Mouse (Mus musculus) fibroblast of lung, adult 2 months (primary cell): ENCODE results near the gene Hist1h1e.
A peak's percentile ranks its signal among the peaks of the same experiment; 100 is the strongest.
"Not testable (repeated sequence)": the region's sequence is repeated elsewhere in the genome, so short reads cannot be mapped to it uniquely, and the experiment has no call there.

Experiments used
- DNase-seq: peaks from one replicate; pipeline ENCODE4 v3.0.0-alpha.2; 2011; ENCODE audit warnings: low read depth

Hist1h1e gene

GRCm38 (mm10) chr13:23591886-23592285 lies 30.5 kb downstream of the Hist1h1e start:
- not testable (repeated sequence) for DNase-seq

GRCm38 (mm10) chr13:23591206-23591605 lies 31.2 kb downstream of the Hist1h1e start:
- DNase-seq, result no peak

- no peak for DNase-seq
These were observed 35.5 kb downstream of the Hist1h1e start for GRCm38 (mm10) chr13:23586940-23587225.

- DNase-seq, result no peak
These were observed 36.0 kb downstream of the Hist1h1e start for GRCm38 (mm10) chr13:23586099-23586939.

GRCm38 (mm10) chr13:23585442-23586098 lies 36.8 kb downstream of the Hist1h1e start:
- peak; percentile 90 for DNase-seq

- DNase-seq, result no peak
These were observed 37.3 kb downstream of the Hist1h1e start for GRCm38 (mm10) chr13:23585029-23585441.

GRCm38 (mm10) chr13:23584331-23584730 lies 38.0 kb downstream of the Hist1h1e start:
- DNase-seq, result no peak

- no peak for DNase-seq
These were observed 38.8 kb downstream of the Hist1h1e start for GRCm38 (mm10) chr13:23583387-23584068.

- no peak for DNase-seq
These were observed 39.9 kb downstream of the Hist1h1e start for GRCm38 (mm10) chr13:23582219-23583056.

GRCm38 (mm10) chr13:23581408-23582218 lies 40.7 kb downstream of the Hist1h1e start, which contains the start of gene Hist1h4d:
TSS of gene Hist1h4d (plus strand) at chr13:23581598.
- peak; percentile 96 for DNase-seq

- no peak for DNase-seq
These were observed 44.5 kb downstream of the Hist1h1e start for GRCm38 (mm10) chr13:23577835-23578234.

GRCm38 (mm10) chr13:23576906-23577639 lies 45.3 kb downstream of the Hist1h1e start:
- DNase-seq, result no peak

GRCm38 (mm10) chr13:23576351-23576881 lies 45.9 kb downstream of the Hist1h1e start:
- DNase-seq, result no peak

GRCm38 (mm10) chr13:23575864-23576313 lies 46.5 kb downstream of the Hist1h1e start:
- DNase-seq, result not testable (repeated sequence)

GRCm38 (mm10) chr13:23575271-23575851 lies 47.0 kb downstream of the Hist1h1e start, which contains the start of gene Hist1h3d:
TSS of gene Hist1h3d (plus strand) at chr13:23575763.
- DNase-seq, result no peak

- DNase-seq, result not testable (repeated sequence)
These were observed 47.7 kb downstream of the Hist1h1e start for GRCm38 (mm10) chr13:23574546-23575170.

GRCm38 (mm10) chr13:23573898-23574524 lies 48.3 kb downstream of the Hist1h1e start, which contains the start of the genes Hist1h2bf and Hist1h2ad:
TSS of gene Hist1h2bf (minus strand) at chr13:23574196.
TSS of gene Hist1h2ad (plus strand) at chr13:23574381.
- peak; percentile 95 for DNase-seq
